Mouse (Mus musculus) heart, postnatal 4 days (tissue): Measurements from ENCODE around the gene Arid3a. TPM values are rescaled to one million over a fixed set of nuclear protein-coding genes. Genes with fewer than 3 reads are reported as not detected.

Experiments used
- DNase-seq: peaks from one replicate; pipeline ENCODE4 v3.0.0; 2021
- total RNA-seq, 2 experiments: library from RNA; stranded (reverse); gene quantifications; 2 replicates each; pipeline ENCODE4 v1.2.3; 2021

Arid3a gene
- total RNA-seq, 2 experiments from 2014 or later: 4.2 to 4.3 TPM

DNA sequence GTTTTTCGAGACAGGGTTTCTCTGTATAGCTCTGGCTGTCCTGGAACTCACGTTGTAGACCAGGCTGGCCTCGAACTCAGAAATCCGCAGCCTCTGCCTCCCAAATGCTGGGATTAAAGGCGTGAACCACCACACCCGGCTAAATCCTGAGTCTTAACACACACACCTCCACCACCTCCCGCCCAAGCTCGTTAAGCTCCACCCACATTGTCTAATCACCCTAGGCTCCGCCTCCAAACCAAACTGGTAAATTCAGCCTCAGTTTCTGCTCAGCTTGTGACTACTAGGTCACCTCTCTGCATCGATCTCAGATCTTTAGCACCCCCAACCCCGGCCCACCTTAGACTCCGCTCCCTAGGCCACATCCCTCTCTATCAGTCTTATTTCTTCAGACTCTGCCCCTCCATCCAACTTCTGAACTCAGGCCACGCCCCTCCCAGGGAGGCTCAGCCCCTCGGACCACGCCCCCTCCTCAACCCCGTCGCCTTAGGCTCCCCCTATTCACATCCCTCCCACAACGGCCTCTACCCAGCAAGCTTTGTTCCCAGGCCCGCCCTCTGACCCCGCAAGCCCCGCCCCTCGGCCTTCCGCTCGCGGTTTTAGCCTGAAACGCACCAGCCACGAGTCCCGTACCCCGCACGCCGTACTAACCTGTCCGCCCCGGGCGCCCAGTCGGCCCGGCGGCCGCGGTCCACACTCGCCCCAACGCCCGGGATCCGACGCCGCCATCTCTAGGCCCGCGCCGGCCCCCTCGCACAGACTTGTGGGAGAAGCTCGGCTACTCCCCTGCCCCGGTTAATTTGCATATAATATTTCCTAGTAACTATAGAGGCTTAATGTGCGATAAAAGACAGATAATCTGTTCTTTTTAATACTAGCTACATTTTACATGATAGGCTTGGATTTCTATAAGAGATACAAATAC, 18.4 kb upstream of the Arid3a start, which contains the start of gene Med16:
Gene Med16 (minus strand): TSS at position 757 of the 925 bp plus-strand sequence.
- peak; percentile 97 for DNase-seq

DNA sequence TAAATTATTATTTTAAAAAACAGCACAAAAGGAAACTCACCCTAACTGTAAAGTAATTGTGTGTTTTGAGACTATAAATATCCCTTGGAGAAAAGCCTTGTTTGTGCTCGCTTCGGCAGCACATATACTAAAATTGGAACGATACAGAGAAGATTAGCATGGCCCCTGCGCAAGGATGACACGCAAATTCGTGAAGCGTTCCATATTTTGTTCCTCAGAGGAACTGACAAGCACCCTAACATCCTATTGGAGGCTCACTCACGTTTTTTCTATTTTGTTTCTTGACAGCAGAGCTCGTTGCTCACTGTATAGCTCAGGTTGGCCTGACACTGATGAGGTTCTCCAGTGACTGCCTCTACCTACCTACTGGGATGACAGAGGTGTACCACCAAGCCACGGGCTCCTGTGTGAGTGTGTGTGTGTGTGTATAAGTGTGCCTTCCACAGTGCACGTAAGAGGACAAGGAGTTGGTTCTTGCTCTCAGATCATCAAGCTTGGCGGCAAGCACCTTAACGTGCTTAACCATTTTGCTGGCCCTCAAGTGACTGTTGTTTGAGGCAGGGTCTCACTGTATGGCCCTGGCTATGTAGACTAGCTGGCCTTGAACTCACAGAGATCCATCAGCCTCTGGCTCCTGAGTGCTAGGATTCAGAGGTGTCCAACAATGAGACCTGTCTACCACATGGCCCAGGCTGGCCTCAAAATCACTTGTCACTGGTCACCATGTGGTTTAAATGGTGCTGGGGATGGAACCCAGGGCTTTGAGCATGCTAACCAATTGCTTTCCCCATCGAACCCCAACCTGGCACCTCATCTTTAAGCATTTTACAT, 17.5 kb upstream of the Arid3a start:
- DNase-seq: no peak

DNA sequence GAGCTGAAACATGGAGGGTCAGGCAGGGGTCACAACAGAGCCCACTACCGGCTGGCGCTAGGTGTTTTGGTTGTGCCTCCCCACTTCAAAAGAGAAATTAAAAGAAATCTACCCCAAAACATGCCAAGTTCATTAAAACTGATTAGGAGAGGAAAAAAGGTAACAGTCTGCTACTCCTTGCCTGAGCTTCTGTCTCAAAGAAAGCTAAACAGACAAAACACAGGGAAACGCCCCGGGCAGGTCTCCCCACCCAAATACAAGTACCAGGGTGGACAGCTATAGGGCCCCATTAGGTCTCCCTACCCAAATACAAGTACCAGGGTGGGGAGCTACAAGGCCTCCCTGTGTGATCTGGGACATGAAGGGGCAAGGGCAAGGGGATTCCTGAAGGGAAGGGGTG, 16.3 kb upstream of the Arid3a start, which contains the start of gene Gm26602:
Gene Gm26602 (plus strand): TSS at position 301 of the 400 bp plus-strand sequence.
- no peak for DNase-seq

DNA sequence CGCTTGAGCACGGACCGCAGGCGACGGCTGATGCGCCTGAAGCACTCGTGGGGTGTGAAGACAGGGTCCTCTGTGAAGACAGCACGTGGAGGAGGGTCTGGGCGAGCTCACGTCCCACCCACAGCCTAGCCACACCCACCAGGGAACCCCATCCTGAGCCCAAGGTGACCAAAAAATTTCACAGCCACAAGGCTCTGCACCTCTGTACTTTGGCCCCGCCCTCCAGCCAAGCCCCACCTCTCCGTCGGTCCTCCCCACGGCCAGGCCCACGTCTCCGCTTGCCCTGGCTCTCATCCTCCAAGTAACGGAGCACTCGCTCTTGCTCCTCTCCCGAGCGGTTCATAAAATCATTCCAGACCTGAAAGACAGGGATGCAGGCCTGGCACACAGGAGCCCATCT, 14.4 kb upstream of the Arid3a start:
- no peak for DNase-seq

DNA sequence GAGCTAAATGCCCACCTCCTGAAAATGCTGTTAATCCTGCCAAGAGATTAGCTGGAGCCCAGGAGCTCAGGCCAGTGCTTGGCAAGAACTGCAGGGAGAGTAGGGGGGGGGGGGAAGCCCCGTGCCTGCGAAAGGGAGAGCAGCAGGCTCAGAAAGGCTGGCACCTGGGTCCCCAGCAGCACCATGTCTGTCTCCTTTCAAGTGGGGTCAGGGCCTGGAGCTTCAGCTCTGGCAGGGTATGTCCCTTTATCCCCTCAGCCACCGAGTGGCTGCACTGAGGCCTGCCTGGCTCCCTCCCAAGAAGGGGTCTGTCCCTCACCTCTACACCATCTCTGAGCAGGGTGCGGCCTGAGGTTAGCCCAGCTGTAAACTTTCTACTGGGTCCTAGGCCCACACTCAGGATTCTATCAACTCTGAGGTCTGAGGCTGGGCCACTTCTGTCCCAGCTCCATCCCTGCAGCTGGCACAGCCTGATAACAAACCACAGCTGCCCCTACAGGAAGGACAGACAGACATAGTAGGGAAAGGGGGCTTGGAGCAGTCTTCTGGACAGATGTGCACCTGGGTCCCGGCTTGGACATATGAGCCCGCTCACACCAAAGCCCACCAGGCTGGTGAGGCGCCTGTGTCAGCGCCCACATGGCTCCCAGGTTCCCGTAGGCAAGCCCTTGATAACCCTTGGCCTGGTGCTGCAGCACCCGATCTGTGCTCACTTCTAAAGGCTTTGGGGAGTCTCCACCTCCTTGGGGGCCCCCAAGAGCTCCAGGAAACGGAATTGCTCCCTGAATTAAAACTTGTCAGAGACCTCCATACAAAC, 12.5 kb upstream of the Arid3a start:
- DNase-seq: no peak

DNA sequence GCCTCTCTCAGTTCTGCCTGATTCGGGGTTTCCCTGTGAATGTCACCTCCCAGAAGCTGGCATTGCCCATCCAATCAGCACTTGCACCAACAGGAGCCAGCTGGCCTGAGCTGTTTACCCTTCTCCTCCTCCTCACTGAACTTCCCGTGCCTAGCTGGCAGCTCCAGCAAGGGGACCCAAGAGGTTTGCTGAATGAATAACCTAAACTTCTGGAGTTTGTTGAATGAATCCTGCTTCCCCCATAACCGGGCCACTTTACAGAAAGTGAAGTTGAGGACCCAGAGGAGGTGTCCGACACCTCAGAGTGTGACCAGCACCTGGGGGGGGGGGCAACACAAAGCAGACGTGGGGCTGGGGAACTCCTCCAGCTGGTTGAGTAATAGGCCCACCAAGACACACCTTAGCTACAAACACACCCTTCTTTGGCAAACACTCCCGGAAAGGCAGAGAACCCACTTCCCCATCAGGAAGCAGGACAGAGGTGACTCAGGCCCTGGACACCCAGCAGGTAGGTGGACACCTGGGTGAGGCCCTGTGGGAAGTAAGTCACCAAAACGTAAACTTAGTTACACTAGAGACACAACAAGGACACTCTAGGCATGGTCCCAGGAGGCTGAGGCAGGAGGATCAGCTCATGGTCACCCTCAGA, 11.8 kb upstream of the Arid3a start:
- DNase-seq: no peak

DNA sequence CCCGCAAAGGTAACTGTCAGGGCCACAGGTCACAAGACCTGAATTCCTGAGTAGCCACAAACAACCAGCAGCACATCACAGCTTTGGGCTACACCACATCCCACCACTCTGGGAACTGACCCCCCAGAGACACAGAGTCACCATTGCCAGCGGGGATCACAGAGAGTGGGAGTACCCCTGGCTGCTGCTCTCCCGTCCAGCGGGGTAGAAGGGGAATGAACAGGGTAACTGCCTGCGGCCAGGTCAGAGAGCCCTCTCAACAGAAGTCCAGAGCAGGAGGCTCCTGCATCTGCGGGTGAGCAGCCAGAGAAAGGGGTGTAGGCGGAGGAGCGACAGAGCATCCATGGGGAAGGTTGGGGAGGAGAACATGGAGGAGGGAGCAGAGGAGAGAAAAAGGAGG, 10.8 kb upstream of the Arid3a start:
- DNase-seq: no peak

DNA sequence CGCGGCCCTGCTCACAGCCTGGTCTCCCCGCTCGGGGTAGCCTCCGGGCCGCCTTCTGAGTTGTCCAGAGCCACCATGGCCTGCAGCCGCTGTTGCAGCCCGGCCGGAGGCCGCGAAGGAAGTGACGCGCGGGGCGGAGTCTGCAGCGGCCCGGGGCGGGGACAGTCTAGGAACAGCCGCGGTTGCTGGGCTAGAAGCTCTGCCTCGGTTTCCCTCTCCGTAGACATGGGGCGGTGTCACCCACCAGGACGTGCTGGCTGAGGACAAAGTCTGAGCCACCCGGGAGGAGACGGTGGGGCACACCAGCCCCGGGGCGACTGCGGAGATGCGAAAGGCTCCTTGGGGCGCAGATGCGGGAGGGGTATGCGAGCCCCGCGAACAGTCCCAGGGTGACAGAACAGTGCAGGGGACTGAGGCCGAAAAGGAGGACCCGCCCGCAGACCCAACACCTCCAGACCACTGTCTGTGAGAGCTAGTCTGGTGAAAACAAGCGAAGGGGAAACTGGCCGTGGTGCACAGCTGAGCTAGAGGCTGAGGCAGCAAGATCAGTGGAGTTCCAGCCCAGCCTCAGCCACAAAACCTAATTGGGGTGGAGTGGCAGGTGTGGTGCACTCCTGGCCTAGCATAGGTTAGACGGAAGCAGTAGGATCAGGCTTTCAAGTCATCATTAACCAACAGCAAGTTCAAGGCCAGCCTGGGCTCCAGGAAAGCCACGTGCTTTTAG, 9.9 kb upstream of the Arid3a start, which contains the start of gene Kiss1r:
Gene Kiss1r (plus strand): TSS at position 164 of the 724 bp plus-strand sequence.
- peak; percentile 89 for DNase-seq

DNA sequence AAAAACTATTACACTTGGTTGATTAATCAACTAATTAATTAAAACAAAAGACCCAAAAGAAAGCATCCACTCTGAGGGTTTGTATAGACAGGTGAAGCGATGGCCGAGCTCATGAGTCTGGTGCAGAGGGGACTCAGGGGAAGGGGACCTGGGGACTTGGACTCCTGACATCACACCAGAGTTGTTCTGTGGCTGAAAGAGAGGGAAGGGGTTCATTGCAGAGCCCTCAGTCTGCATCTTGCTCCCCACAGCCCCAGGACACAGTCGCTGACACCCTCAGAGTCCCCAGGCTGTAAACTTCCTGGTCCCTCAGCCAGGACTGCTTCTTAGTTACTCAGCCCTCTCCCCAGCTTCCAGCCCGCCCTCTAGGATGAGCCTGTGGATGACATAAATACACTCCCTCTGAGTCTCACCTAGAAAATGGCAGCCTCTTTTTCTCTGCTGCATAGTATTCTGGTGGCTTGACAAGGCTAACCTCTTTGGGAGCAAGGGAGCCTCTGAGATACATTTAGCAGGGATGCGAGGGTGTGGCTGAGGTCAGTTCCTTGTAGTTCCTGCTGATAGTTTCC, 9.2 kb upstream of the Arid3a start:
- DNase-seq: no peak

DNA sequence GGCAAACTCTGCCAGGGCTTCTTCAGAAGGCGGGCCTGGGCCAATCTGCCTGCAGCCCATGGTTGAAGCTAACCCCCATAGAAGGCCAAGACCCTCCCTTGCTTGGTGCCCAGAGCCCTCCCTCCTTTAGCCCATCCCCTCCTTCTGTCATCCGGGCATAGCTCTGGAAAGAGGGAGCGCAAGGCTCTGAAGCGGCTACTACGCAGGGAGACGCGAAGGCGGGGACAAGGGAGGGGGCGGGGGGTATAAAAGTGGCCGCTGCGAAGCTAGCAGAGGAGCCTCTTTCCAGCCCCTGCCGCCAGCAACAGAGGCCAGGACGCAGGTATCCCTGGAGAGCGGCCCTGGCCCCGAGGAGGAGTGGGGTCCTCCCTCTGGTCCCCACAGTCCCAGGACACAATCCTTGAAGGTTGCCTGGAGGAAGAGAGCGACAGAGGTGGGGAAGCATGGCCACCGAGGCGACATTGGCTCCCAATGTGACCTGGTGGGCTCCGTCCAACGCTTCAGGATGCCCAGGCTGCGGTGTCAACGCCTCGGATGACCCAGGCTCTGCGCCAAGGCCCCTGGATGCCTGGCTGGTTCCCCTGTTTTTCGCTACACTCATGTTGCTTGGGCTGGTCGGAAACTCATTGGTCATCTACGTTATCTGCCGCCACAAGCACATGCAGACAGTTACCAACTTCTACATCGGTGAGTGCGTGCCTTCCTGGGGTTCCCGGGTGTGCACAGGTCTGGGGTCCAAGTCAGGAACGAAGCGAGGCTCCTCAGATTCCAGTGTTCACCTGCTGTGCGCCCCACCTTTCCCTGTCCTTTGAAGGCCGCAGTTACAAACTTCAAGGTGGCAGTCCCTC, 8.4 kb upstream of the Arid3a start:
- no peak for DNase-seq

DNA sequence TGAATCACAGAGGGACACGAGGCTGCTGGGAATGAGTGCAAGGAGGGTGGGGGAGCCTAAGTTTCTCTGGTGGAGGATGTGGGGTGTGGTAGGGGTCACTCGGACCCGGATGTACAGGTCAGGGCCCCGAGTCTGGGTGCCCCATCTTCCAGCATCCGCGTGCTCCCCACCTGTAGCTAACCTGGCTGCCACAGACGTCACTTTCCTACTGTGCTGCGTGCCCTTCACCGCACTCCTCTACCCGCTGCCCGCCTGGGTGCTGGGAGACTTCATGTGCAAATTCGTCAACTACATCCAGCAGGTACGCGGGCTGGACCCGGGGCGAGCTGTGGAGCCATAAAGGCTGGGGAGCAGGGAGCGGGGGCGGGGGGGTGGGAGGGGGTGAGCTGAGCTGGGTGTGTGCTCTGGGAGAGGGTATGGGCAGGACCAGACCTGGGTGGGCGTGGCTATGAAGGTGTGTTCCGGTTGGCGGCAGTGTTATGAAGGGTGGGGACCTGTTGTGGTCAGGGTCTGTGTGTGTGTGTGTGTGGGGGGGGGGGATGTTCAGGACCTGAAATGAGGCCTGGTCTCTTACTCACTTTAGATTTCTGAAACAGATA, 7.5 kb upstream of the Arid3a start:
- DNase-seq: no peak

DNA sequence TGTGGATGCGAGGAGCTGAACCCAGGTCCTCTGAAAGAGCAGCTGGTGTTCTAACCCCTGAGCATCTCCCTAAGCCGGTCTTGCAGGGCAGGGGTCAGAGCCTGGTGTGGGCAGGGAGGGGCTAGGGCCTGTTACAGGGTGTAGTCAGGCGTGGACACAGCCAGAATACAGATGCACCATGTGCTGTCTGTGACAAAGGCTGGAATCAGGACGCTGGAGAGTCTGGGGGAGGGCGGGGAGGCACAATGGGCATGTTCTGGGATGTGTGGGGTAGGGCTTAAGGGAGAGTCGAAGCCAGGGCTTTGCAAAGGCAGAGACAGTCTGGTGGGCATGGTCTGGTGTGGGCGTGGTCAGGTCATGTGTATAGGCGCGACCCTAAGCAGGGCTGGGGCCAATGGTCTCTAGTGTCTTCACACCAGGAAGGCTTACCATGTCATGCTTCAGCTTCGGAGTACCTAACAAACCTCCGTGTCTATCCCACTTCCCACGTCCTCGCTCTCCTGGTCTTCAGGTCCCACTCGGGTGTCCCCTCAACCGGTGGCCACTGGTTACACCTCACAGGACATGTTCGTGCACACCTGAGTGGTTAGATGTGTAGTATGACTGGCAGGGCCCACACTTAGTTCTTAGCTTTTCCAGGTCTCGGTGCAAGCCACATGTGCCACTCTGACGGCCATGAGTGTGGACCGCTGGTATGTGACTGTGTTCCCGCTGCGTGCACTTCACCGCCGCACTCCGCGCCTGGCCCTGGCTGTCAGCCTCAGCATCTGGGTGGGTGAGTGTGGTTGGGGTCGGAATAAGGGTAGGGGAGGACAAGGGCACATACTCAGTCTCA, 6.6 kb upstream of the Arid3a start:
- no peak for DNase-seq

DNA sequence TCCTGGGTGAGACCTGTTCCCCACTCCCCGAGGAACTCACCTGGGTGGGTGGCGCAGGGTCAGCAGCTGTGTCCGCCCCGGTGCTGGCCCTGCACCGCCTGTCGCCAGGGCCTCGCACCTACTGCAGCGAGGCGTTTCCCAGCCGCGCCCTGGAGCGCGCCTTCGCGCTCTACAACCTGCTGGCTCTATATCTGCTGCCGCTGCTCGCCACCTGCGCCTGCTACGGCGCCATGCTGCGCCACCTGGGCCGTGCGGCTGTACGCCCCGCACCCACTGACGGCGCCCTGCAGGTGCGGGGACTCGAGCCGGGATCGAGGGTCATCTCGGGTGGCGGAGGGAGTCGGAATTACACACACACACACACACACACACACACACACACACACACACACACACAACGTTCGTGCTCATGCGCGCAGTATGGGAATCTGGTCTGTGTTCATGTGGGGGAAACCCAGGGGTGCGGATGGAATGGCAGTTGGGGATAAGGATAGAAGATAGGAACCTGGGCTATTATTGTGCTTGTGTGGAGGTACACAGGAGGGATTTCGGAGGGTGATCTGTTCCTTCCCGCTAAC, 5.8 kb upstream of the Arid3a start, which contains the start of gene R3hdm4:
Gene R3hdm4 (minus strand): TSS at position 251 of the 578 bp plus-strand sequence.
- no peak for DNase-seq

DNA sequence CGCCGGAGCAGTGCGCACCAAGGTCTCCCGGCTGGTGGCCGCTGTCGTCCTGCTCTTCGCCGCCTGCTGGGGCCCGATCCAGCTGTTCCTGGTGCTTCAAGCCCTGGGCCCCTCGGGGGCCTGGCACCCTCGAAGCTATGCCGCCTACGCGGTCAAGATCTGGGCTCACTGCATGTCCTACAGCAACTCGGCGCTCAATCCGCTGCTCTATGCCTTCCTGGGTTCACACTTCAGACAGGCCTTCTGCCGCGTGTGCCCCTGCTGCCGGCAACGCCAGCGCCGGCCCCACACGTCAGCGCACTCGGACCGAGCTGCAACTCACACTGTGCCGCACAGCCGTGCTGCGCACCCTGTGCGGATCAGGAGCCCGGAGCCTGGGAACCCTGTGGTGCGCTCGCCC, 5.3 kb upstream of the Arid3a start:
- DNase-seq: no peak

DNA sequence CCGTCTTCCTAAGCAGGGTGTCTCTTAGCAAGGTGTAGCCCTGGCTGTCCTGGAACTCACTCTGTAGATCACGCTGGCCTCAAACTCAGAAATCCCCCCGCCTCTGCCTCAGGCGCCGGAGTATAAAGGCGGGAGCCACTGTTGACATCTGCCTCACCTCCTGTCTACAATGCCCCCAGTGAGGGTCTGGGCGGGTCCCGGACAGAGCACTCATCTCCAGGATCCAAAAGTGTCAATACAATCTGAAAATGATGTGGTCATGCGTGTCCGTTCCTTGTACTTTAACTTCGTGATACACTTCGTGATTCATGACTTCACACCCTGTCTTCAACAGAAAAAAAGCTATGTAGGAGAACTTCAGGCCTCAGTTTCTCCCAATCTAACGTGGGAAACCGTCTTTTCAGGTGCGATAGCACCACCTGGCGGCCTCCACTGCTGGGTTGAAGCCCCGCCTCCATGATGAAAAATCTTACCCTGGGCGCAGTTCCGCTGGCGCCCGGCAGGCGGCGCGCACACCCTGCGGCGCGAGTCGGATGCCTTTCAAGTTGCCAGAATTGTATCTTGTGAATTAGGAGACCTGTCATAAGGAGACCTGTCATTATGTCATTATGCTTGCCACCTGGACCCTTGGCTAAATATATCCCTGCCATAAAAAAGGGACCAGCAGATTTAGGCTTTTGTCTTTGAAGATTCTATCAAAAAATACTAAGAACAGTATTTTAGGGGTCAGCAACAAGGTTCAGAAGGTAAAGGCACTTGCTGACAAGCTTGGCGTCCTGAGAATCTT, 1.7 kb upstream of the Arid3a start:
- peak; percentile 96 for DNase-seq

DNA sequence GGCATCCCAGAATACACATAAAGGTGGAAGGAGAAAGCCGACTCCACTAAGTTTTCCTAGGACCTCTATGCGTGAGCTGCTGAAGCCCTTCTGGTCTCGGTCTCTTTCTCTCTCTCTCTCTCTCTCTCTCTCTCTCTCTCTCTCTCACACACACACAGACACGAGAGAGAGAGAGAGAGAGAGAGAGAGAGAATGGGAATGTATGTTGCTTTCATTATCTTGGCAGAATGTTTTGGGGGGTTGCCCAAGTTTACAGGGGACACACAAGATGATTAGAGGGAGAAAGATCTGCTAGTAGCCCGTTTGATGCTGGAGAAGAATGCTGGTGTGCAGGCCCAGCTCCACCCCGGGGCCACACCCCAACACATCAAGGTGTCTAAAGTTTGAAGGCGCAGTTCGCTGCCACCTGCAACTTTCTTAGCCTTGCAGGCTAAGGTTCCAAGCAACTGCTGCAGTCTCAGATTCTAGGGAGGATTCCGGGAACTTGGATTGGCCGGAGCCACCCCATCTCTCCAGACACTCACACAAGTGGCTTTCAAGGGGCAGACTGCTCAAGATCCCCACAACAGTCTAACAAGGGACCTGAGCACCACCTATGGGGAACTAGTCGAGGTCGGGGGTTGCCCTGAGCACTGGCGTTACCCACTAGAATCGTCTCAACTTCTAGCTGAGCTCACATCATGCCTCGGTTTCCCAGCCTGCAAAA, 905 bp upstream of the Arid3a start:
- no peak for DNase-seq
